Mouse (Mus musculus): ENCODE results near the gene Gm10600.
"Not testable (repeated sequence)": the region's sequence is repeated elsewhere in the genome, so short reads cannot be mapped to it uniquely, and the experiment has no call there.

The Gm10600 gene

GRCm38 (mm10) chr4:42240339-42240738 is at the start of gene Gm10600:
TSS of gene Gm10600 (plus strand) at chr4:42240639.
- not testable (repeated sequence) for DNase-seq (ENCODE audit: low spot score)

GRCm38 (mm10) chr4:42255467-42255866 is 15.0 kb downstream of the Gm10600 start, which contains the start of gene Ccl21b:
TSS of gene Ccl21b (plus strand) at chr4:42255767.
- DNase-seq (ENCODE audit: low spot score): not testable (repeated sequence)
